Mouse (Mus musculus) layer of hippocampus, postnatal 25 days (tissue): ENCODE measurements at regions not wholly inside any gene's neighbourhood (a gene's known extent, or its start where the extent isn't known, plus 50 kb on each side); places are given as distances from the start of the nearest gene placed in this dataset.

Experiments used
- DNase-seq, 2 experiments: peaks; one replicate each; pipeline ENCODE4 v3.0.0; 2022; ENCODE audit warnings: mixed read lengths in 2 of 2, low spot score in 1 of 2; ENCODE audit errors: extremely low spot score in 1 of 2

- DNase-seq = no peak
Measured at GRCm38 (mm10) chr9:99800076-99800475, 75.9 kb downstream of the Sox14 start.

DNA sequence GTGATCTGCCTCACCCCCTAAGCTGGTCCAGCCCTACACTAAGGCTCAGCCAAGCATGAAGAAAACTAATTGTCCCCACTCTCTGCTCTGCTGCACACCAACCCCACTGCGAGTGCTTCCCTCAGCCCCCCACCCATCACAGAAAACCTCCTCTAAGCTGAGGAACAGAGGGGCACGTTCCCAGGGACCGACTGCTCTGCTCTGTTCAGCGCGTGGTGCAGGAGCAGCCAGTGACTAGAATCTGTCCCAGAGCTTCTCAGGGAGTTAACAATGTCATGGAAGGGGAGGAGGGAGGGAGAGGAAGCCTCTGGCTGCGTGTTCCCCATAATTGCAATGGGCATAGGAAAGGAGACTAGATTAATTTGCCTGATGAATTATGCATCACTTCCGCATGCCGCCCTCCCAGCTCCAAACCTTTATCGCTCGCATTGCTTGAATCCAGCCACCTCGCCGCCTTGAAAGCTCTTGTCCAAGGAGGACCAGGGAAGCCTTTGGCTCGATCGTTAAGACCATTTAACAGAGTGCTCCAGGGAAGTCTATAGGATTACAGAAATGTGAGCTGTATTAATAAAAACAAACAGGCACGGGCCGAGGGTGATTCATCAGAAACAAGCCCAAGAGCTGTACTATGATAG, 76.5 kb downstream of the Sox14 start:
- DNase-seq = peak; percentile 4 to 17

GRCm38 (mm10) chr9:99797066-99797770, 78.8 kb downstream of the Sox14 start:
- no peak for DNase-seq

- no peak for DNase-seq
Measured at GRCm38 (mm10) chr9:99792700-99793099, 75.6 kb upstream of the Cldn18 start.

- no peak for DNase-seq
Measured at GRCm38 (mm10) chr9:99786864-99787263, 69.8 kb upstream of the Cldn18 start.

DNA sequence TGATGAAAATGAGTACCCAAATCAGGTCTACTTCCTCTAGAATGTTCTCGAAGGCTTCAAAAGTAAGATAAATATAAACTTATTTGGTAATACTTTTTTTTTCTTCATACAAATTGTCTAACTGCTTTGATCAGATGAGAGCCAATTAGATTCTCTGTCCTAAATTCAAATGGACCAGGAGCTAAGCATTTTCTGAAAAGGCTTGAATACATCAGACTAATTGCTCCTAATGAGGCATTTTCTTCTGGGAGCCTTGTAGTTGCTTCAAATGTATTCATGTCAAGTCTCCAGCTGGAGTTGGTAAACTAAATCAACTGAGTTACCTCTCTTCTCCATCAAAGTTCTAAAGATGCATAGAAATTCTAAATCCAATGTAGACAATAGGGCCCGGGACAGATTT, 66.1 kb upstream of the Cldn18 start:
- DNase-seq = no peak

- DNase-seq = no peak
Measured at GRCm38 (mm10) chr9:99782364-99783119, 65.5 kb upstream of the Cldn18 start.

- no peak for DNase-seq
Measured at GRCm38 (mm10) chr9:99778871-99779270, 61.8 kb upstream of the Cldn18 start.

GRCm38 (mm10) chr9:99770696-99771095, 53.6 kb upstream of the Cldn18 start:
- no peak for DNase-seq
